Mouse (Mus musculus) kidney, adult 2 months (tissue): ENCODE measurements at regions not wholly inside any gene's neighbourhood (a gene's known extent, or its start where the extent isn't known, plus 50 kb on each side); places are given as distances from the start of the nearest gene placed in this dataset.

Source experiments
- DNase-seq: peaks from one replicate; pipeline ENCODE4 v3.0.0; 2021
- H3K27ac ChIP-seq: fragments of 200-500 bp; 2 replicates; pipeline ENCODE4 v1.5.1; 2012; ENCODE audit warnings: low read depth, low read length, control low read depth, inconsistent platforms; ENCODE audit not compliant: insufficient read depth
- H3K27me3 ChIP-seq: fragments of 200-500 bp; replicated peaks from 2 replicates; pipeline ENCODE4 v1.6.1; 2012; ENCODE audit warnings: mild to moderate bottlenecking, moderate library complexity, low read length, inconsistent platforms; ENCODE audit not compliant: control insufficient read depth, insufficient read depth
- H3K36me3 ChIP-seq: fragments of 200-500 bp; 2 replicates; pipeline ENCODE4 v1.6.1; 2012; ENCODE audit warnings: mild to moderate bottlenecking, moderate library complexity, low read length, inconsistent platforms; ENCODE audit not compliant: control insufficient read depth, insufficient read depth
- H3K4me1 ChIP-seq: fragments of 200-500 bp; 2 replicates; pipeline ENCODE4 v1.6.1; 2011; ENCODE audit warnings: low read length; ENCODE audit not compliant: control insufficient read depth, insufficient read depth
- H3K4me3 ChIP-seq: fragments of 200-500 bp; 2 replicates; pipeline ENCODE4 v1.5.1; 2011; ENCODE audit warnings: mild to moderate bottlenecking, low read depth, low read length, control low read depth; ENCODE audit not compliant: insufficient read depth
- CTCF ChIP-seq: fragments of 200-500 bp; conservative IDR thresholded peaks from 2 replicates; pipeline ENCODE4 v1.5.1; 2011; ENCODE audit warnings: low read depth, mild to moderate bottlenecking, control low read depth, low read length, moderate library complexity, mixed read lengths; ENCODE audit not compliant: insufficient read depth, insufficient read length
- POLR2A ChIP-seq: fragments of 200-500 bp; IDR thresholded peaks from one replicate; pipeline ENCODE4 v1.6.1; 2011; ENCODE audit warnings: low read depth, low read length, control low read depth
- whole genome bisulfite sequencing: fragments of 180-500 bp; shearing (Covaris S2); methylation state at CpG from one replicate; pipeline ENCODE4 v1.1.7; 2018; 5-methylcytosine and 5-hydroxymethylcytosine counted together

GRCm38 (mm10) chr2:160148031-160148430 lies 185.9 kb downstream of the Gm826 start:
- Histone ChIP-seq H3K4me1 (no peaks in the 10 kb centered on the region), H3K27ac (no peak overlapping the region), H3K36me3 (no peaks in the 10 kb centered on the region), H3K4me3 (no peak overlapping the region), H3K27me3 (no peaks in the 10 kb centered on the region)
- WGBS: 58% methylated on average over 2 of the region's 2 CpGs
- no peak for TF ChIP-seq CTCF
- no peak for TF ChIP-seq POLR2A
- DNase-seq: no peak

GRCm38 (mm10) chr2:160140166-160140740 lies 193.7 kb downstream of the Gm826 start:
- Histone ChIP-seq H3K4me3 (no peak overlapping the region), H3K27me3 (no peaks in the 10 kb centered on the region), H3K27ac (no peak overlapping the region), H3K4me1 (no peaks in the 10 kb centered on the region), H3K36me3 (no peaks in the 10 kb centered on the region)
- TF ChIP-seq CTCF (no peak), POLR2A (no peak)
- no peak for DNase-seq
- 67% methylated on average over 4 of the region's 4 CpGs for WGBS

- 82% methylated on average over 2 of the region's 2 CpGs for WGBS
- no peak overlapping the region for H3K4me3 ChIP-seq
These were observed 195.9 kb downstream of the Gm826 start for GRCm38 (mm10) chr2:160138091-160138490.

GRCm38 (mm10) chr2:160131797-160132196 lies 202.2 kb downstream of the Gm826 start:
- Histone ChIP-seq H3K27ac (no peak overlapping the region), H3K4me1 (no peaks in the 10 kb centered on the region), H3K36me3 (no peaks in the 10 kb centered on the region), H3K4me3 (no peak overlapping the region), H3K27me3 (no peaks in the 10 kb centered on the region)
- no peak for TF ChIP-seq CTCF
- no peak for TF ChIP-seq POLR2A
- 67% methylated on average over 2 of the region's 2 CpGs for WGBS
- DNase-seq: no peak

More at GRCm38 (mm10) chr2:160138091-160138490, 195.9 kb downstream of the Gm826 start:
- H3K4me1 ChIP-seq: no peaks in the 10 kb centered on the region
- H3K27ac ChIP-seq: no peak overlapping the region
- TF ChIP-seq POLR2A (no peak), CTCF (no peak)
- no peak for DNase-seq
- H3K27me3 ChIP-seq: no peaks in the 10 kb centered on the region
- no peaks in the 10 kb centered on the region for H3K36me3 ChIP-seq

- DNase-seq: no peak
- no peak overlapping the region for H3K27ac ChIP-seq
- H3K27me3 ChIP-seq: no peaks in the 10 kb centered on the region
- WGBS: 78% methylated on average over 2 of the region's 2 CpGs
- no peaks in the 10 kb centered on the region for H3K36me3 ChIP-seq
- H3K4me3 ChIP-seq: no peak overlapping the region
- H3K4me1 ChIP-seq: no peaks in the 10 kb centered on the region
- TF ChIP-seq CTCF (no peak), POLR2A (no peak)
These were observed 202.6 kb downstream of the Gm826 start for GRCm38 (mm10) chr2:160131386-160131785.

GRCm38 (mm10) chr2:160117148-160117547 lies 216.8 kb downstream of the Gm826 start:
- Histone ChIP-seq H3K27me3 (no peaks in the 10 kb centered on the region), H3K36me3 (no peaks in the 10 kb centered on the region), H3K4me3 (no peak overlapping the region), H3K4me1 (no peaks in the 10 kb centered on the region), H3K27ac (no peak overlapping the region)
- no peak for TF ChIP-seq CTCF
- TF ChIP-seq POLR2A: no peak
- DNase-seq: no peak

- DNase-seq: no peak
- TF ChIP-seq POLR2A (no peak), CTCF (no peak)
These were observed 222.7 kb downstream of the Gm826 start for GRCm38 (mm10) chr2:160111176-160111692.

GRCm38 (mm10) chr2:160093078-160093477 lies 240.9 kb downstream of the Gm826 start:
- Histone ChIP-seq H3K4me3 (no peak overlapping the region), H3K36me3 (no peaks in the 10 kb centered on the region), H3K27ac (no peak overlapping the region), H3K27me3 (no peaks in the 10 kb centered on the region), H3K4me1 (no peaks in the 10 kb centered on the region)
- WGBS: 53% methylated on average over 12 of the region's 12 CpGs
- no peak for TF ChIP-seq POLR2A
- no peak for TF ChIP-seq CTCF
- DNase-seq: no peak

More at GRCm38 (mm10) chr2:160111176-160111692, 222.7 kb downstream of the Gm826 start:
- no peaks in the 10 kb centered on the region for H3K4me1 ChIP-seq
- no peaks in the 10 kb centered on the region for H3K36me3 ChIP-seq
- no peaks in the 10 kb centered on the region for H3K27me3 ChIP-seq
- H3K4me3 ChIP-seq: no peak overlapping the region
- no peak overlapping the region for H3K27ac ChIP-seq
